Mouse (Mus musculus) midbrain, postnatal 0 days (tissue): ENCODE measurements around the gene Mylpf. TPM values are rescaled to one million over a fixed set of nuclear protein-coding genes. Genes with fewer than 3 reads are reported as not detected.

ENCODE experiments used
- ATAC-seq: fragments of 200-750 bp; cut with Nextera tagmentation; 2 replicates; pipeline ENCODE4 v1.8.0; 2017; ENCODE audit warnings: moderate number of reproducible peaks, mild to moderate bottlenecking, moderate TSS enrichment, moderate library complexity; ENCODE audit not compliant: low FRiP score
- DNase-seq: peaks from one replicate; pipeline ENCODE4 v3.0.0-alpha.2; 2015; ENCODE audit warnings: low spot score
- H3K27ac ChIP-seq: fragments of 300-500 bp; sonication (generic); 2 replicates; pipeline ENCODE4 v1.5.1; 2014; ENCODE audit warnings: low read depth, mild to moderate bottlenecking, low read length, mixed read lengths
- H3K27me3 ChIP-seq: fragments of 300-500 bp; sonication (generic); 2 replicates; pipeline ENCODE4 v1.6.1; 2014; ENCODE audit warnings: low read length, control low read depth, mixed read lengths; ENCODE audit not compliant: insufficient read depth
- H3K36me3 ChIP-seq: fragments of 300-500 bp; sonication (generic); 2 replicates; pipeline ENCODE4 v1.6.1; 2014; ENCODE audit warnings: low read length, control low read depth, mixed read lengths; ENCODE audit not compliant: insufficient read depth
- H3K4me1 ChIP-seq: fragments of 300-500 bp; sonication (generic); 2 replicates; pipeline ENCODE4 v1.6.1; 2014; ENCODE audit warnings: mild to moderate bottlenecking, control low read depth, antibody characterized with exemption, low read length, mixed read lengths; ENCODE audit not compliant: insufficient read depth
- H3K4me2 ChIP-seq: fragments of 300-500 bp; sonication (generic); 2 replicates; pipeline ENCODE4 v1.6.1; 2014; ENCODE audit warnings: low read depth, mild to moderate bottlenecking, low read length, mixed read lengths; ENCODE audit not compliant: poor library complexity, severe bottlenecking
- H3K4me3 ChIP-seq: fragments of 300-500 bp; sonication (generic); 2 replicates; pipeline ENCODE4 v1.5.1; 2014; ENCODE audit warnings: low read depth, mild to moderate bottlenecking, low read length, moderate library complexity
- H3K9ac ChIP-seq: fragments of 300-500 bp; sonication (generic); replicated peaks from 2 replicates; pipeline ENCODE4 v1.6.1; 2014; ENCODE audit warnings: mild to moderate bottlenecking, low read length, moderate library complexity, mixed read lengths; ENCODE audit not compliant: poor library complexity, severe bottlenecking
- H3K9me3 ChIP-seq: fragments of 300-500 bp; sonication (generic); 2 replicates; pipeline ENCODE4 v1.6.1; 2016; ENCODE audit warnings: low read length, control low read depth
- CTCF ChIP-seq: IDR thresholded peaks from 2 replicates; pipeline ENCODE4 v1.5.1; 2016; ENCODE audit warnings: antibody characterized with exemption, mild to moderate bottlenecking
- WGBS: fragments of 180-500 bp; shearing (Covaris S2); extraction: QIAGEN DNeasy Blood & Tissue Kit; methylation state at CpG from one replicate; pipeline ENCODE4 v1.1.7; 2014; 5-methylcytosine and 5-hydroxymethylcytosine counted together
- polyA plus RNA-seq: library from polyadenylated mRNA; unstranded; fragments of >200 nt; fragmentation: Nextera tagmentation; extraction: Ambion mirVana; gene quantifications from 2 replicates; pipeline ENCODE4 v1.2.1, GENCODE M21; 2015
- total RNA-seq: library from RNA; depleted of rRNA; stranded (reverse); fragments of >200 nt; gene quantifications from 2 replicates; pipeline ENCODE4 v1.2.3, GENCODE M21; 2014

The Mylpf gene
- total and polyA plus RNA-seq, 2 experiments from 2014 or later: 1.4 to 2.2 TPM

DNA sequence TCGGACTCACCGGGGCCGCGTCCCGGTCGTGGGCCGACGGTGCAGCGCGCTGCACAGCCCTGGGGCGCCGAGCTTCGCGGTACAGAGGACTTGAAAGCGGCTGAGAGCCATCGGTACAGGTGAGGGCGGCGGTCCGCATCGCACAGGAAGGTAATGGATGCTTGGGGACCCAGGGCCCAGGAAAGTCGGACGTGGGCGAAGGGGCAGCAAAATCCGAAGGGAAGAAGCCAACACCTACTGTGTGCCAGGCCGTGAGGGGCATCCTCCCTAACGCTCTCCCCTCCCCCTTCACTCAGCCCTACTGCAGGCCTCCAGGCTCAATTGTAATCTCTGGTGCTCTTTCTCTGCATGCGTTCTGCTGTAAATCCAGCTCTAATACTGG is 24.7 kb downstream of the Mylpf start:
- 1% methylated on average over 20 of the region's 27 CpGs for WGBS
- H3K9ac ChIP-seq: peak overlapping the region; percentile 97
- peak overlapping the region; percentile 68 for H3K4me2 ChIP-seq
- H3K36me3 ChIP-seq: peaks cover 17% of the 10 kb centered on the region
- no peaks in the 10 kb centered on the region for H3K9me3 ChIP-seq
- H3K27me3 ChIP-seq: no peaks in the 10 kb centered on the region
- peak overlapping the region; percentile 99 for H3K27ac ChIP-seq
- peak overlapping the region; percentile 96 for H3K4me3 ChIP-seq
- peak; percentile 42 for DNase-seq
- ATAC-seq: no peak; the same call in 1 of the 2 replicates
- peaks cover 17% of the 10 kb centered on the region for H3K4me1 ChIP-seq
- TF ChIP-seq CTCF: no peak

DNA sequence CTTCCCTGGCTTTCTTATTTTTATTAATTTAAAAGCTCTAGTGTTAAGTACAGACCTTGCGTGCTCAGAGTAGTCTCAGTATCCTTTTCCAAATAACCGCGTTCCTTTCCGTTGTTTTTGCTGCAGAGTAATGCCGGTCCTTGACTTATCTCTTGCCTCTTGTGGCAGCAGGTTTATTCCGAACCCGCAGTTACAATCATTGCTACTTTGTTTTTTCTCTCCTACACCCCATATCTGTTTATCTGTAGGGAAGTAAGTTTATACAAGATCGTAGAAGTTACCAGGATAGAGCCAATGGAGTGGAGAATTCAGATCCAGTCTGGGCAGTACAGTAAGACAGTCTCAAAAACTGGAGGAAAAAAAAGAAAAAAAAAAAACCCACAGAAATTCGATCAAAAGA is 25.1 kb downstream of the Mylpf start:
- Histone ChIP-seq H3K4me1 (peaks cover 17% of the 10 kb centered on the region), H3K27me3 (no peaks in the 10 kb centered on the region), H3K9ac (peak overlapping the region; percentile 97), H3K4me3 (peak overlapping the region; percentile 96), H3K9me3 (no peaks in the 10 kb centered on the region), H3K27ac (peak overlapping the region; percentile 99), H3K4me2 (peak overlapping the region; percentile 68), H3K36me3 (peaks cover 17% of the 10 kb centered on the region)
- DNase-seq (no peak), ATAC-seq (no peak)
- no peak for TF ChIP-seq CTCF
- WGBS: 5% methylated on average over 9 of the region's 9 CpGs

DNA sequence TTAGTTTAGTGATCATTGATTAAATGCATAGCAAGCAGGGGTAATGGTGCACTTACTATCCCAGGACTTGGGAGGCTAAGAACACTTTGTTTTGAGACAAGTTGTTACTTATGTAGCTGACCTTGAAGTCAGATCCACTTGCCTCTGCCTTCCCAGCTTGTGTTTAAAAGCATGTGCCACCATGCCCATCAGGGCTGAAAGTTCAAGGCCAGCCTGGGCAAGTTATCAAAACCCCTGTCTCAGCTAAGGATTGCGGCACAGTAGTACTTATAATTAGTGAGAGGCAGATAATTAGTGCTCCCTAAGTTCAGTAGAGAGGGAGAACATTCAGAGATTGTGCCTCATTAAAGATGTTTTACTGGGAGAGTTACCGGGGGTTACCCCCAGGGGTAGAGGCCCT is 26.1 kb downstream of the Mylpf start:
- 95% methylated on average over 2 of the region's 2 CpGs for WGBS
- DNase-seq (no peak), ATAC-seq (no peak)
- no peak for TF ChIP-seq CTCF
- Histone ChIP-seq H3K27me3 (no peaks in the 10 kb centered on the region), H3K4me3 (no peak overlapping the region), H3K9ac (no peak overlapping the region), H3K36me3 (peaks cover 17% of the 10 kb centered on the region), H3K9me3 (no peaks in the 10 kb centered on the region), H3K27ac (no peak overlapping the region), H3K4me2 (no peak overlapping the region), H3K4me1 (peaks cover 17% of the 10 kb centered on the region)

DNA sequence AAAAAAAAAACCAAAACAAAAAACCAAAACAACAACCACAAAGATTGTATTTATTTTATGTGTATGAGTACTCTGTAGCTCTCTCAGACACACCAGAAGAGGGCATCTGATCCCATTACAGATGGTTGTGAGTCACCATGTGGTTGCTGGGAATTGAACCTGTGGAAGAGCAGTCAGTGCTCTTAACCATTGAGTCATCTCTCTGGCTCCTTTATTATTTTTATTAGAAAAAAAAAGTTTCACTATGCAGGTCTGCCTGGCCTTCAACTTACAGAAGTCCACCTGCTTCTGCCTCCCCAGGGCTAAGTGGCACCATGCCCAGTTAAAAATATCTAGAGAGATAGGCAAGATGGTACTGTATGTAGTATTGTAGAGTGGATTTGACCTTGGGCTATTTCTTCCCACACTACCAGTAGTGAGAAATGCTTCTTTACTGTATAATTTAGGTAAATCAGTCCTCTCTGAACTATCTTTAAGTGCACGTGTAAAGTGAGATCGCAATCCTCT is 34.7 kb downstream of the Mylpf start:
- no peak for DNase-seq
- H3K27ac ChIP-seq: peak overlapping the region; percentile 80; the same call in 1 of the 2 replicates
- H3K4me1 ChIP-seq: peaks cover 6% of the 10 kb centered on the region
- no peaks in the 10 kb centered on the region for H3K36me3 ChIP-seq
- no peaks in the 10 kb centered on the region for H3K27me3 ChIP-seq
- WGBS: 42% methylated on average over 2 of the region's 2 CpGs
- peak overlapping the region; percentile 86 for H3K4me2 ChIP-seq
- H3K4me3 ChIP-seq: peak overlapping the region; percentile 92
- H3K9me3 ChIP-seq: no peaks in the 10 kb centered on the region
- H3K9ac ChIP-seq: peak overlapping the region; percentile 93
- TF ChIP-seq CTCF: no peak
- ATAC-seq: no peak

DNA sequence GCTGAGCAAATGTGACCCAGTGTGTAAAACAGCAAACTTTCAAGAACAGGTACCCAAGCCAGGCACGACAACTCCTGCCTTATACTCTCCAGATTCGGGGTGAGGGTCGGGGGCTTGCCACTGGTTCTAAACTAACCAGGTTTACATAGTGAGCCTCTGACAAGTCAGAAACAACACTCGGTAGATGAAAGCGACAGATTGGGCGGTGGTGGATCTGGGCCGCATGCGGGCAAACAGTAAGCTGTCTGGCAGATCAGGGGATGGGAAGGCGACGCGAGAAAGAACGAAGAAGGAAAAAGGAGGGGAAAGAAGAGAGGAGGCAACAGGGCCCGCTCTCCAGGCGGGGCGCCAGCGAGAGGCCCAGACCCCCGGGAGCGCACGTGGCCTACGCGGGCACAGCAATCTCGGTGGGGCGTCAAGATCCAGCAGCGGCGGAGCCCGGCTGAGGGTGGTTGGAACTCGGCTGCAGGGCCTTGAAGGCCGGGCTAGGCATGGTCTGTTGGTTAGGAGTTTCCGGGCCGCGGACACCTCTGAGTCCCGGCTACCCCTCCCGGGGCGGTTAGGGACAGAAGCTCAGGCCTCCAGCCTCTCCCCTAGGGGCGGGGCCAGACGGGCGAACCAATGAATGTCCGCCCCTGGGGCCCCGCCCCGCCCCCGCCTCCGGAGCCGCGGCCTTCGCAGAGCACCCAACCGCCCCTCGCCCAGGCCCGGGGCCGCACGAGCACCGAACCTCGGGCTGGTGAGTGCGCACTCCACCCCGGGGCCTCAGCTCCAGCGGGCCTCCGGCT is 35.4 kb downstream of the Mylpf start, which contains the start of gene Zfp771:
Gene Zfp771, plus strand, starts transcription at position 405 of the 788 bp plus-strand sequence.
- H3K4me3 ChIP-seq: peak within 1 kb of the TSS; percentile 92
- ATAC-seq: peak; percentile 94
- peak; percentile 97 for DNase-seq
- no peaks in the 10 kb centered on the region for H3K27me3 ChIP-seq
- no peaks in the 10 kb centered on the region for H3K36me3 ChIP-seq
- 1% methylated on average over 51 of the region's 56 CpGs for WGBS
- peaks cover 6% of the 10 kb centered on the region for H3K4me1 ChIP-seq
- peak within 1 kb of the TSS; percentile 80 for H3K27ac ChIP-seq
- peak within 1 kb of the TSS; percentile 93 for H3K9ac ChIP-seq
- H3K9me3 ChIP-seq: no peaks in the 10 kb centered on the region
- H3K4me2 ChIP-seq: peak within 1 kb of the TSS; percentile 86
- peak; percentile 32 for TF ChIP-seq CTCF
